Mouse (Mus musculus): ENCODE measurements around the gene Rpp38. TPM values are rescaled to one million over a fixed set of nuclear protein-coding genes. Genes with fewer than 3 reads are reported as not detected.

The Rpp38 gene
- polyA plus RNA-seq (2016; fragmentation: Nextera tagmentation; extraction: Ambion mirVana): 19.7 TPM in 2 replicates

DNA sequence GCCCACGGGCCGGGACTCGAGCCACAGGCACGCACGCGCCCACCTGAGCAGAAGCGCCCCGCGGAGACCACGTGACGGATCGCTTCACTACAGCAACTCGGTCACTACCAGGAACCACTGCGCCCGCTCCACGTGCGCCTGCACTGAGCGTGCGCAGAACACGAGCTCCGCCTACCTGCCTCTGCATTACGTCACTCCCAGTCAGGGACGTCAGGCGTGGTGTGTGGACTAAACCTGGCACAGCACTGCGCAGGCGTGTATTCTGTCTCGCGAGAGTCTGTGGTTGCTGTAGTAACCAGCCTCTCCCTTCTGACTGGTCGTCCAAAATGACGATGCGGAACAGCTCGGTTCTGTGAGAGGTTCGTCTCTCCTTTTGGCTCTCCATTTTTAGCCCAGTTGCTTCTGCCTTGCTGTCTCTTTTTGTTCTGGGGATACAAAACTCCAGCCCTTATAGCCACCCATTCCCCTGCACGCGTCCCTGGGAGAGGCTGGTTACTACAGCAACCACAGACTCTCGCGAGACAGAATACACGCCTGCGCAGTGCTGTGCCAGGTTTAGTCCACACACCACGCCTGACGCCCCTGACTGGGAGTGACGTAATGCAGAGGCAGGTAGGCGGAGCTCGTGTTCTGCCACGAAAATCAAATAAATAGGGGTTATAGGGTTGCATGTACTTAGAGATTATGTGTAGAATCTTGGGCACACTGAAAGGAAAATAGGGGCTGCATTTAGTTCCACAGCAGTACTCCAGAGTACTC is at the start of gene Rpp38:
Gene Rpp38, minus strand, starts transcription at position 160 of the 759 bp plus-strand sequence.
- H3K4me1 ChIP-seq: peaks cover 30% of the 10 kb centered on the region
- peak within 1 kb of the TSS; percentile 84 for H3K9ac ChIP-seq
- peak; percentile 93 for ATAC-seq
- under 1% methylated on average over 45 of the region's 45 CpGs for WGBS (ENCODE audit: insufficient replicate concordance)
- H3K4me2 ChIP-seq: peak within 1 kb of the TSS; percentile 94
- no peaks in the 10 kb centered on the region; the same call in 1 of the 2 replicates for H3K27me3 ChIP-seq (replicated peaks)
- H3K9me3 ChIP-seq (replicated peaks): no peaks in the 10 kb centered on the region
- H3K36me3 ChIP-seq: peaks cover 19% of the 10 kb centered on the region
- H3K4me3 ChIP-seq: peak within 1 kb of the TSS; percentile 73
- peak within 1 kb of the TSS; percentile 81 for H3K27ac ChIP-seq

DNA sequence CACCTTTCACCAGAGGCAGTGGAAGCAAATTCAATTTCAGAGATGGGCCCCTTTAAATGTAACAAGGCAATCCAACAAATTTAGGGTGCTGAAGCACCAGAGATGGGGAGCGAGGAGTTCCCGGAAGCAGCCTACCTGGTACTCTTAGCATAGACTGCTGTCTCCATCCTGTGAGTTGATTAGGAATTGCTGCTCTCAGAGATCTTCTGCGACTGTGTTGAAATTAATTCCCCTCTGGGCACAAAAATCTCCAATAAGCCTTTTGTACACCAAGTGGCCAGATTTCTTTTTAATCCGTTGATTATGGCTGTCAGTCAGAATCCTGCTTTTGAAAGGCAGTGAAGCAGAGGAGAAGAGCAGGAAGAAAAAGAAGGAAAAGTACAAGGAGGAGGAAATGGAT is 32.7 kb upstream of the Rpp38 start:
- no peak overlapping the region for H3K4me3 ChIP-seq
- H3K4me1 ChIP-seq: no peaks in the 10 kb centered on the region
- H3K36me3 ChIP-seq: no peaks in the 10 kb centered on the region
- no peak for ATAC-seq
- no peak overlapping the region for H3K4me2 ChIP-seq
- no peaks in the 10 kb centered on the region for H3K9me3 ChIP-seq (replicated peaks)
- H3K9ac ChIP-seq: no peak overlapping the region
- no peaks in the 10 kb centered on the region for H3K27me3 ChIP-seq (replicated peaks)
- no peak overlapping the region for H3K27ac ChIP-seq
- 68% methylated on average over 4 of the region's 4 CpGs for WGBS (ENCODE audit: insufficient replicate concordance)

DNA sequence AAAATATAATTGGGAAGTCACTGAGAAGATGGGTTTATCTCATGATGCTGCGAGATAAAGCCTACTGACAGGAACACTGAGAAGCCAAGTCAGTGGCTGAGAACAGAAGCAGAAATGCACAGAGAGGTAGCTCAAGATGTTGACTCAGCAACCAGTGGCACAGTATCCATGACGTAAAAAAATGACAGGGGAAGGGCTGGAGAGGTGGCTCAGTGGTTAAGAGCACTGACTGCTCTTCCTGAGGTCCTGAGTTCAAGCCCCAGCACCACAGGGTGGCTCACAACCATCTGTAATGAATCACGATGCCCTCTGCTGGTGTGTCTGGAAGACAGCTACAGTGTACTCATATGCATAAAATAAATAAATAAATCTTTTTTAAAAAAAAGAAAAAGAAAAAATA is 28.6 kb upstream of the Rpp38 start:
- Histone ChIP-seq H3K4me3 (no peak overlapping the region), H3K9ac (no peak overlapping the region), H3K4me1 (no peaks in the 10 kb centered on the region), H3K4me2 (no peak overlapping the region), H3K27ac (no peak overlapping the region), H3K9me3 (replicated peaks) (no peaks in the 10 kb centered on the region), H3K27me3 (replicated peaks) (no peaks in the 10 kb centered on the region), H3K36me3 (no peaks in the 10 kb centered on the region)
- 62% methylated on average over 3 of the region's 3 CpGs for WGBS (ENCODE audit: insufficient replicate concordance)
- ATAC-seq: no peak

DNA sequence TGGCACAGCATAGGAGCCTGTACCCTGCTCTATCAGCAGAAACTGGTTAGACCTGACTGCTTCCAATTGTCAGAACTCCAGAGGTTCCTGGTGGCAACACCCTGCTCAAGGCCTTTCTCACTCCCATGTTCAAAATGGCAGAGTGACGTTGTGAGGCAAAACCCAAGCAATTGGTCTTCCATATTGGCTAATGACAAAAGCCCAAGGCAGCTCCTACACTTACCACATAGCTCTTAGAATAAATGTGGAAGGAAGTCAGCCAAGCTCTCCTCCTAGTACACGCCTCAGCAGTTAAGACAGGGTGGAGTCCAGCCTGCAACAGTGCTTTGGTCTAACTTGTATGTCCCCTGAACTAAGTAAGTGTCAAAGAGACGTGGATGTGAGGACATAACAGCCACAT is 25.4 kb upstream of the Rpp38 start:
- Histone ChIP-seq H3K36me3 (no peaks in the 10 kb centered on the region), H3K4me1 (no peaks in the 10 kb centered on the region), H3K4me2 (no peak overlapping the region), H3K27ac (no peak overlapping the region), H3K4me3 (no peak overlapping the region), H3K9ac (no peak overlapping the region), H3K27me3 (replicated peaks) (no peaks in the 10 kb centered on the region), H3K9me3 (replicated peaks) (no peaks in the 10 kb centered on the region)
- ATAC-seq: no peak
- 48% methylated on average over 3 of the region's 3 CpGs for WGBS (ENCODE audit: insufficient replicate concordance)

DNA sequence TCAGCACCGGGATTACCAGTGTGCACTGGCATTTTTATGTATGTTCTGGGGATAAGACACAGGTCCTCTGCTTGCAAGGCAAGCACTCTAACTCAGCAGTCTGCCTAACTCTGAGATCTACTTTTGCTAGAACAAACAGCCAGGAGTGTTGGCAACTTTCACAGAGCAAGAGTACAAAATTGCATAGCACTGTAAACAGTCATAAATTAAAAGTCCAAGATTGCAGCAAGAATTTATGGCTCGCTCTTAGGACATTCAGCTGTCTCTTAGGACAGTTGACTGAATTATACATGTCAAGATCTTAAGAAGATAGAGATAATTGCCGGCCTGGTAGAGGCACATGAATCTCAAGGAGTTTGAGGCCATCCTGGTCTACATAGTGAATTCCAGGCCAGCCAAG is 23.9 kb upstream of the Rpp38 start:
- Histone ChIP-seq H3K36me3 (no peaks in the 10 kb centered on the region), H3K4me1 (no peaks in the 10 kb centered on the region), H3K27me3 (replicated peaks) (no peaks in the 10 kb centered on the region), H3K27ac (no peak overlapping the region), H3K4me2 (no peak overlapping the region), H3K9ac (no peak overlapping the region), H3K4me3 (no peak overlapping the region), H3K9me3 (replicated peaks) (no peaks in the 10 kb centered on the region)
- 55% methylated on average over 3 of the region's 3 CpGs for WGBS (ENCODE audit: insufficient replicate concordance)
- ATAC-seq: no peak

DNA sequence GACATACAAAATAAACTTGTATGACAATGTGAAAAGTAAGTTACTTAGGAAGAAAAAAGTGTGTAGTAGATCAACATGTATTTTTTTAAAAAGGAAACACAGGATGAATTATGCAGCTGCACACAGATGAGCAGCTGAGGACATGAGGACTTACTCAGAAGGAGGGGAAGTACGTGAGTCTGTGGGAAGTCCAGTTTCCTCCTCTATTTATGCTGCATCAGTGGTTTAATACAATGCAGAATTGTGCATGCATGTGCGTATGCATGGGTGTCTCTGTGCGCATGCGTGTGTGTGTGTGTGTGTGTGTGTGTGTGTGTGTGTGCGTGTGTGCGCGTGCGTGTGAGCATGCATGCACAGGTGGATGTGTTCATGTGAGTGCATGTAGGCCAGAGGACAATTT is 23.4 kb upstream of the Rpp38 start:
- H3K27me3 ChIP-seq (replicated peaks): no peaks in the 10 kb centered on the region
- H3K9me3 ChIP-seq (replicated peaks): no peaks in the 10 kb centered on the region
- H3K36me3 ChIP-seq: no peaks in the 10 kb centered on the region
- H3K27ac ChIP-seq: no peak overlapping the region
- H3K4me3 ChIP-seq: no peak overlapping the region
- H3K4me2 ChIP-seq: no peak overlapping the region
- ATAC-seq: no peak
- no peak overlapping the region for H3K9ac ChIP-seq
- 73% methylated on average over 8 of the region's 8 CpGs for WGBS (ENCODE audit: insufficient replicate concordance)
- no peaks in the 10 kb centered on the region for H3K4me1 ChIP-seq

DNA sequence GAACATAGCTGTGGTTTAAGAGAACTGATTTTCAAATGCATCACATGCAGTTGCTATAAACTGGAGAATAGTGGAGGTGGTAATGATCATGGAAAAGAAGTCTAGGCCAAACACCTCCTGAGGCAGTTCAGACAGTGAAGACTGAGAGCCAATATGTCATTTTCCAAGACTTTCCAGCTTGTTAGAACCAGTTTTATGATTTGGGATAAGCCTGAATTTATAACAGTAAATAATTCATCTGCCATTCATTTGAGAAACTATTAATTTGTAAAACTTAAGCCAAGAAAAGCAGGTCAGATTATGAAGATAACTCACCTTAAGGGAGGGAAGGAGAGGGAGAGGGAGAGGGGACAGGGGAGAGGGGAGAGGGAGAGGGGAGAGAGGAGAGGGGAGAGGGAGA is 20.7 kb upstream of the Rpp38 start:
- H3K27ac ChIP-seq: no peak overlapping the region
- no peaks in the 10 kb centered on the region for H3K9me3 ChIP-seq (replicated peaks)
- H3K27me3 ChIP-seq (replicated peaks): no peaks in the 10 kb centered on the region
- H3K9ac ChIP-seq: no peak overlapping the region
- no peak overlapping the region for H3K4me3 ChIP-seq
- no peaks in the 10 kb centered on the region for H3K4me1 ChIP-seq
- H3K4me2 ChIP-seq: no peak overlapping the region
- no peak for ATAC-seq
- H3K36me3 ChIP-seq: no peaks in the 10 kb centered on the region

DNA sequence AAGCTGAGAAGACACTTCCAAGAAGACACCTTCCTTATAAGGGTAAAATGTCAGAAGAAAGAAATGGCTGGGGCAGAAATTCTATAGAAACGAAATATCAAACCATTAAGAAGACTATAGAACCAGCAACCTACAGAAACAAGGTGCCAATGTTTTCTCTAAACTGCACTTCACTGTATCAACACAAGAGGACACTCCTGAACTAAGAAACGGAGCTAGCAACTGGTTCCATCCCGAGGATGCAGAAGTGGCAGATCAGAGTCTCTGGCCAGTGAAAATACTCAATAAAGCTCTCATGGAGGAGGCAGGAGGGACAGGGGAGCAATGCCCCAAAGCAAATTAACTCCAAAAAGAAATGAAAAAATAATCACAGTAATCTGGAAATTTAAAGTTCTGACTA is 16.5 kb upstream of the Rpp38 start:
- no peak overlapping the region for H3K27ac ChIP-seq
- H3K9ac ChIP-seq: no peak overlapping the region
- H3K27me3 ChIP-seq (replicated peaks): peaks cover 14% of the 10 kb centered on the region
- H3K4me3 ChIP-seq: no peak overlapping the region
- no peaks in the 10 kb centered on the region for H3K4me1 ChIP-seq
- no peaks in the 10 kb centered on the region for H3K36me3 ChIP-seq
- ATAC-seq: no peak
- H3K9me3 ChIP-seq (replicated peaks): no peaks in the 10 kb centered on the region
- H3K4me2 ChIP-seq: no peak overlapping the region
- 9% methylated on average over 3 of the region's 3 CpGs for WGBS (ENCODE audit: insufficient replicate concordance)

DNA sequence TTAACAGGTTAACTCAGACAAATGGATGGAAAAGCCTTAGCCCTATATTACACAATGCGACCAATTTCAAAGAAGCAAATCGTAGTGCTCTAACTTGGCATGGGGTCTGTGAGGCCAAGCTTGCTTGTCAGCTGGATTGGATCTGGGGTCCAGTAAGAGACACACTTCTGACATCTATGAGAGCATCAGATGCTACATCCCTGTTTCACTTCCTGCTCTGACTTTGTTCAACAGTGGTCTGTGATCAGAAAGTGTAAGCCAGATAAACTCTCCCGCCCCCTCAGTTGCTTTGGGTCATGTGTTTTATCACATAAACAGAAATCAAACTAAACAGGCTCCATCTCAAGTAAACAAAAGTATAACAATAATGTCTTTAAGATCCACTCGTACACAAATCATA is 16.0 kb upstream of the Rpp38 start:
- 63% methylated on average over 4 of the region's 4 CpGs for WGBS (ENCODE audit: insufficient replicate concordance)
- Histone ChIP-seq H3K27ac (no peak overlapping the region), H3K4me1 (no peaks in the 10 kb centered on the region), H3K4me2 (no peak overlapping the region), H3K27me3 (replicated peaks) (peaks cover 19% of the 10 kb centered on the region), H3K4me3 (no peak overlapping the region), H3K9me3 (replicated peaks) (no peaks in the 10 kb centered on the region), H3K36me3 (no peaks in the 10 kb centered on the region), H3K9ac (no peak overlapping the region)
- no peak for ATAC-seq

DNA sequence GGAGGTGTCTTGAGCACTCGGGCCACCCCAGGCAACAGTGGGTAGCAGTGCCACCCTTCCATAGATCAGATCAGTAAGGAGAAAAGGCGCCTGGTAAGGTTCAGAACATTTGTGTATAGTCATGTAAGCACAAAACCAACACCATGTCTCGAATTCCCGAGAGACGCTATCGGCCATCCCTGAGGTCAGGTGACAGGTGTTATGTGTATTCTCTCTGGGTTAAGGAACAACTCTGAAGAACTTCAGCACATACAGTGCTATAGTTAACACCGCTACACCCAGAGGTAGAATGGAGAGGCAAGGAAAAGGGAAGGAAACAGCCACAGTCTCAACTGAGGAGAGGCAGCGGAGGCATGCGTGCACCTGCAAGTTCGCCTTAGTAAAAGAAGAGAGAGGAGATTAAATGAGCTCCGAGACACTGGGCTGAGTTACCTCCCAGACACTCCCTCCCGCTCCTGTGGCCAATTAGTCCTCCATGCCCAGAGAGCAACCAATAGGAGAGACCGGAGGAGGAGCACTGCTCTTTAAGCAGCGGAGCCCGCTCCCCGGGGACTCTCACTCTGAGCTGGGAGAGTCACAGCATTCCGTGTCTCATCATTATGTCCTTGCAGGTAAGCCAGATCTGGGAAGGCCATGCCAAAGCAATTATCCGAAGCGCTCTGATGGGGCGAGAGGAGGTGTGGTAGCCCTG is 3.3 kb upstream of the Rpp38 start, which contains the start of gene Acbd7:
Gene Acbd7, plus strand, starts transcription at position 558 of the 691 bp plus-strand sequence.
- peak; percentile 73 for ATAC-seq
- H3K4me1 ChIP-seq: peaks cover 26% of the 10 kb centered on the region
- peak within 1 kb of the TSS; percentile 46 for H3K4me3 ChIP-seq
- peak within 1 kb of the TSS; percentile 75 for H3K4me2 ChIP-seq
- H3K36me3 ChIP-seq: no peaks in the 10 kb centered on the region
- no peaks in the 10 kb centered on the region; the same call in 1 of the 2 replicates for H3K27me3 ChIP-seq (replicated peaks)
- H3K27ac ChIP-seq: no peak within 1 kb of the TSS
- 4% methylated on average over 20 of the region's 20 CpGs for WGBS (ENCODE audit: insufficient replicate concordance)
- H3K9me3 ChIP-seq (replicated peaks): no peaks in the 10 kb centered on the region
- H3K9ac ChIP-seq: peak within 1 kb of the TSS; percentile 55; the same call in 1 of the 2 replicates

DNA sequence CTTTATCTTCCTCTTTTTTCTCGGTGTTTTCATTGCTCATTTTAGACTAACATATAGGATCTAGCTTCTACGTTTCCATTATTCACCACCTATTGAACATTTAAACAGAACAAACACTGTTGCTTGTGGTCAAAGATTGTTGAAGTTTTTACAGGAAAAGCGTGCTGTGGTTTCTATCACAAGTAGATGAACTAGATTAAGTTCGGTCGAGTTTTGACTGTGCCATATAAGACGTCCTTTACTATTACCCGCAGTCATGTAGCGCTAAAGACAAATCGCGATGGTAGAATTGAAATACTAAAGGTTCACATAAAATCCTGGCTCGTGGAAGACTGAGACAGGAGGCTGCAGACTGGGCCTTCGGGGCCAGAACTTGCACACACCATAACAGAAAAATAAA is 1.3 kb upstream of the Rpp38 start:
- Histone ChIP-seq H3K27me3 (replicated peaks) (no peaks in the 10 kb centered on the region; the same call in 1 of the 2 replicates), H3K4me2 (peak overlapping the region; percentile 94; the same call in 1 of the 2 replicates), H3K4me1 (peaks cover 30% of the 10 kb centered on the region), H3K36me3 (peaks cover 8% of the 10 kb centered on the region), H3K9me3 (replicated peaks) (no peaks in the 10 kb centered on the region), H3K27ac (no peak overlapping the region), H3K9ac (no peak overlapping the region), H3K4me3 (no peak overlapping the region)
- no peak for ATAC-seq
- 76% methylated on average over 12 of the region's 12 CpGs for WGBS (ENCODE audit: insufficient replicate concordance)

DNA sequence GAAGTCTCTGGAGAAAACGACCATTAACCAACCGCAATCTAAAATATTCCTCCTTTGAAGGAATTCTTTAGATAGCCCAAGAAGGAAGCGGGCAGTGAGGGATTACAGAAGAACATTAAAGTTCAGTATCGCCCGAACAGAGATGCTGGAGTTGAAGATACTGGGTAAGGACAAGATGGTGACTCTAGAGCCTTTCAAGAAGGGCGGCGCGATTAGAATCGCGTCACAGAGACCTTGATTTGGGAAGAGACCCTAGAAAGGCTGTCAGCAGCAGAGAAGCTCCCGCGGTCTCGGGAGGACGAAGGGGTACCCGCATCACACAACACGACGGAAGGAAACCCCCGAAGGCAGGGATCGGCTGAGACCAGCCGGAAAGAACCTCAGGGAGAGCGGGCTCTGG is 387 bp downstream of the Rpp38 start:
- peak overlapping the region; percentile 81 for H3K27ac ChIP-seq
- peaks cover 23% of the 10 kb centered on the region for H3K36me3 ChIP-seq
- peaks cover 30% of the 10 kb centered on the region for H3K4me1 ChIP-seq
- H3K9me3 ChIP-seq (replicated peaks): no peaks in the 10 kb centered on the region
- no peaks in the 10 kb centered on the region; the same call in 1 of the 2 replicates for H3K27me3 ChIP-seq (replicated peaks)
- no peak for ATAC-seq
- peak overlapping the region; percentile 94 for H3K4me2 ChIP-seq
- peak overlapping the region; percentile 73 for H3K4me3 ChIP-seq
- WGBS (ENCODE audit: insufficient replicate concordance): under 1% methylated on average over 21 of the region's 21 CpGs
- H3K9ac ChIP-seq: peak overlapping the region; percentile 84

Measured in liver, embryonic 12.5 days (tissue).